Mouse (Mus musculus): ENCODE measurements at regions not wholly inside any gene's neighbourhood (a gene's known extent, or its start where the extent isn't known, plus 50 kb on each side); places are given as distances from the start of the nearest gene placed in this dataset.

- WGBS, result 58% methylated on average over 10 of the region's 10 CpGs
- TF ChIP-seq CTCF (IDR thresholded peaks at IDR 0.05; ENCODE audit: low read depth), result no peak
- ATAC-seq (no peak), DNase-seq (ENCODE audit: low spot score) (no peak)
- Histone ChIP-seq H3K36me3 (ENCODE audit: insufficient read depth, low read length) (no peaks in the 10 kb centered on the region), H3K27ac (no peak overlapping the region), H3K27me3 (ENCODE audit: insufficient read depth, low read length) (no peaks in the 10 kb centered on the region), H3K4me3 (ENCODE audit: low read length) (no peak overlapping the region), H3K4me2 (ENCODE audit: low read depth, low read length) (no peak overlapping the region), H3K9me3 (ENCODE audit: low read length) (no peaks in the 10 kb centered on the region), H3K9ac (replicated peaks; ENCODE audit: low read length) (no peak overlapping the region), H3K4me1 (ENCODE audit: insufficient read depth, low read length) (peaks cover 4% of the 10 kb centered on the region; the same call in 1 of the 2 replicates)
Measured at GRCm38 (mm10) chr15:74413217-74413616, 222.9 kb downstream of the Mroh4 start.

- Histone ChIP-seq H3K9ac (replicated peaks; ENCODE audit: low read length) (no peak overlapping the region), H3K4me1 (ENCODE audit: insufficient read depth, low read length) (peaks cover 4% of the 10 kb centered on the region; the same call in 1 of the 2 replicates), H3K4me3 (ENCODE audit: low read length) (no peak overlapping the region), H3K9me3 (ENCODE audit: low read length) (no peaks in the 10 kb centered on the region), H3K4me2 (ENCODE audit: low read depth, low read length) (no peak overlapping the region), H3K27me3 (ENCODE audit: insufficient read depth, low read length) (no peaks in the 10 kb centered on the region), H3K27ac (no peak overlapping the region), H3K36me3 (ENCODE audit: insufficient read depth, low read length) (no peaks in the 10 kb centered on the region)
- DNase-seq (ENCODE audit: low spot score) (no peak), ATAC-seq (no peak)
- TF ChIP-seq CTCF (IDR thresholded peaks at IDR 0.05; ENCODE audit: low read depth), result no peak
- whole genome bisulfite sequencing, result 74% methylated on average over 3 of the region's 3 CpGs
Measured at GRCm38 (mm10) chr15:74412261-74412660, 223.9 kb downstream of the Mroh4 start.

GRCm38 (mm10) chr15:74411097-74411496, 225.1 kb downstream of the Mroh4 start:
- Histone ChIP-seq H3K4me2 (ENCODE audit: low read depth, low read length) (no peak overlapping the region), H3K9me3 (ENCODE audit: low read length) (no peaks in the 10 kb centered on the region), H3K27me3 (ENCODE audit: insufficient read depth, low read length) (no peaks in the 10 kb centered on the region), H3K4me1 (ENCODE audit: insufficient read depth, low read length) (peaks cover 4% of the 10 kb centered on the region; the same call in 1 of the 2 replicates), H3K27ac (no peak overlapping the region), H3K9ac (replicated peaks; ENCODE audit: low read length) (no peak overlapping the region), H3K36me3 (ENCODE audit: insufficient read depth, low read length) (no peaks in the 10 kb centered on the region), H3K4me3 (ENCODE audit: low read length) (no peak overlapping the region)
- peak; percentile 48; the same call in 1 of the 2 replicates for TF ChIP-seq CTCF (IDR thresholded peaks at IDR 0.05; ENCODE audit: low read depth)
- ATAC-seq, result no peak
- WGBS, result 83% methylated on average over 3 of the region's 3 CpGs
- DNase-seq (ENCODE audit: low spot score), result no peak

GRCm38 (mm10) chr15:74404866-74405265, 231.3 kb downstream of the Mroh4 start:
- Histone ChIP-seq H3K9ac (replicated peaks; ENCODE audit: low read length) (no peak overlapping the region), H3K4me3 (ENCODE audit: low read length) (no peak overlapping the region), H3K36me3 (ENCODE audit: insufficient read depth, low read length) (no peaks in the 10 kb centered on the region), H3K4me2 (ENCODE audit: low read depth, low read length) (no peak overlapping the region), H3K9me3 (ENCODE audit: low read length) (no peaks in the 10 kb centered on the region), H3K27ac (peak overlapping the region; percentile 46; the same call in 1 of the 2 replicates), H3K27me3 (ENCODE audit: insufficient read depth, low read length) (no peaks in the 10 kb centered on the region), H3K4me1 (ENCODE audit: insufficient read depth, low read length) (no peaks in the 10 kb centered on the region; the same call in 1 of the 2 replicates)
- ATAC-seq (peak; percentile 69), DNase-seq (ENCODE audit: low spot score) (peak; percentile 62)
- no peak for TF ChIP-seq CTCF (IDR thresholded peaks at IDR 0.05; ENCODE audit: low read depth)
- 53% methylated on average over 6 of the region's 6 CpGs for WGBS

GRCm38 (mm10) chr15:74401275-74401674, 234.9 kb downstream of the Mroh4 start:
- ATAC-seq, result no peak
- DNase-seq (ENCODE audit: low spot score), result no peak

GRCm38 (mm10) chr15:74396029-74396428, 240.1 kb downstream of the Mroh4 start:
- Histone ChIP-seq H3K4me1 (ENCODE audit: insufficient read depth, low read length) (no peaks in the 10 kb centered on the region; the same call in 1 of the 2 replicates), H3K9me3 (ENCODE audit: low read length) (no peaks in the 10 kb centered on the region), H3K27me3 (ENCODE audit: insufficient read depth, low read length) (no peaks in the 10 kb centered on the region), H3K27ac (no peak overlapping the region), H3K9ac (replicated peaks; ENCODE audit: low read length) (no peak overlapping the region), H3K4me2 (ENCODE audit: low read depth, low read length) (no peak overlapping the region), H3K4me3 (ENCODE audit: low read length) (no peak overlapping the region), H3K36me3 (ENCODE audit: insufficient read depth, low read length) (no peaks in the 10 kb centered on the region)
- ATAC-seq, result no peak
- no peak for TF ChIP-seq CTCF (IDR thresholded peaks at IDR 0.05; ENCODE audit: low read depth)
- no peak for DNase-seq (ENCODE audit: low spot score)
- 76% methylated on average over 8 of the region's 8 CpGs for WGBS

More at GRCm38 (mm10) chr15:74401275-74401674, 234.9 kb downstream of the Mroh4 start:
- no peaks in the 10 kb centered on the region for H3K27me3 ChIP-seq (ENCODE audit: insufficient read depth, low read length)
- TF ChIP-seq CTCF (IDR thresholded peaks at IDR 0.05; ENCODE audit: low read depth), result no peak
- H3K9me3 ChIP-seq (ENCODE audit: low read length), result no peaks in the 10 kb centered on the region
- H3K9ac ChIP-seq (replicated peaks; ENCODE audit: low read length), result no peak overlapping the region
- H3K4me3 ChIP-seq (ENCODE audit: low read length), result no peak overlapping the region
- 76% methylated on average over 7 of the region's 7 CpGs for WGBS
- no peak overlapping the region for H3K27ac ChIP-seq
- H3K36me3 ChIP-seq (ENCODE audit: insufficient read depth, low read length), result no peaks in the 10 kb centered on the region
- H3K4me2 ChIP-seq (ENCODE audit: low read depth, low read length), result no peak overlapping the region
- no peaks in the 10 kb centered on the region; the same call in 1 of the 2 replicates for H3K4me1 ChIP-seq (ENCODE audit: insufficient read depth, low read length)

GRCm38 (mm10) chr15:74387533-74387932, 248.6 kb downstream of the Mroh4 start:
- no peaks in the 10 kb centered on the region for H3K36me3 ChIP-seq (ENCODE audit: insufficient read depth, low read length)
- H3K9me3 ChIP-seq (ENCODE audit: low read length), result no peaks in the 10 kb centered on the region
- WGBS, result 15% methylated on average over 3 of the region's 3 CpGs
- no peaks in the 10 kb centered on the region for H3K27me3 ChIP-seq (ENCODE audit: insufficient read depth, low read length)
- ATAC-seq (no peak), DNase-seq (ENCODE audit: low spot score) (no peak)
- no peak overlapping the region for H3K9ac ChIP-seq (replicated peaks; ENCODE audit: low read length)
- H3K4me2 ChIP-seq (ENCODE audit: low read depth, low read length), result no peak overlapping the region
- H3K4me1 ChIP-seq (ENCODE audit: insufficient read depth, low read length), result no peaks in the 10 kb centered on the region
- no peak for TF ChIP-seq CTCF (IDR thresholded peaks at IDR 0.05; ENCODE audit: low read depth)
- H3K27ac ChIP-seq, result no peak overlapping the region
- H3K4me3 ChIP-seq (ENCODE audit: low read length), result no peak overlapping the region
